Mouse (Mus musculus): ENCODE measurements around the gene Vmn1r234. TPM values are rescaled to one million over a fixed set of nuclear protein-coding genes. Genes with fewer than 3 reads are reported as not detected.
A peak's percentile ranks its signal among the peaks of the same experiment; 100 is the strongest.
"Not testable (repeated sequence)": the region's sequence is repeated elsewhere in the genome, so short reads cannot be mapped to it uniquely, and the experiment has no call there.

Vmn1r234 gene
- polyA plus RNA-seq (2014; fragmentation: Nextera tagmentation; extraction: Ambion mirVana) = not detected in 2 replicates

DNA sequence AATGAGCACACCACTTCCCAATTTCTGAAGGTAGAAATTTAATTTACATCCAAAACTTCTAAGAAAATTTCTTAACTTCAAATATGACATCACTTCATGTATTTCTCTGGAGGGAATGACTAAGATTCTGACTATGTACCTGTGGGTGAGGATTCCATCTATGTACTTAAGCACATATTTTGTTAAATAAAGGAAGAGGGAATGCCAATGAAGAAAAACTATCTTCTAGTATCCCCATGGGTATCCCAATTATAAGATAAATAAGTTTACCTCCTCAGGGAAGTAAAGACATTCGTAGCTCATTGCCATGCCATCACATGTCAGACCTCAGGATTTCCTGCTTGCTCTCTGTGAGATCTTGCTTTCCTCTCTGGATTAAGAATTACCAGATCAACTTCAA lies at the start of gene Vmn1r234:
Vmn1r234 (plus strand) TSS at position 301 of the 400 bp plus-strand sequence.
- H3K27me3 ChIP-seq (ENCODE audit: control insufficient read depth, insufficient read depth, low read length) = no peaks in the 10 kb centered on the region
- H3K4me1 ChIP-seq (replicated peaks; ENCODE audit: control insufficient read depth, insufficient read depth, low read length) = no peaks in the 10 kb centered on the region
- DNase-seq (ENCODE audit: low spot score) (no peak), ATAC-seq (ENCODE audit: low FRiP score) (no peak)
- WGBS = 78% methylated on average over 1 of the region's 1 CpGs
- H3K9me3 ChIP-seq (ENCODE audit: control insufficient read depth, low read length) = no peaks in the 10 kb centered on the region
- no peak within 1 kb of the TSS for H3K9ac ChIP-seq (ENCODE audit: low read depth, low read length)
- no peaks in the 10 kb centered on the region for H3K36me3 ChIP-seq (ENCODE audit: control insufficient read depth, insufficient read depth, low read length)
- no peak within 1 kb of the TSS for H3K4me2 ChIP-seq (replicated peaks; ENCODE audit: low read depth, low read length)
- H3K27ac ChIP-seq (ENCODE audit: low read depth, low read length) = no peak within 1 kb of the TSS
- no peak within 1 kb of the TSS for H3K4me3 ChIP-seq (ENCODE audit: low read depth, low read length)

DNA sequence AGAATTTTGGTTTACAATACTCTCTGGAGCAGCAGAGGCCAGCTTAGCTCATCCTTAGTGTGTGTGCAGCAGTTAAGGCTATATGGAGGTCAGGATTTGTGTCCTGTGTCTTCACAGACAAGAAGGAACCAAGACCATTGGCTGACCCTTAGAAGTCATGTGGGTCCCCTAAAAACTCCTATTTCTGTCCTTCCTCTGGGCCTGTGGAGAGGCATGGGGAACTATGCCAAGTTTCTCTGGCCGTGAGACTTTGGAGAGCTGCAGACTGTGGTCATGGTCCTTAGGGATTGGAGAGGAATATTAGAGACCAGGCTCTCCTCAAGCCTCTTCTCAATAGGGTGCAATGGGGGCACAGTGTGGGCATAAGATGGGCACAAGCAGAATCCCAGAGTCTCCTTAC lies 14.8 kb upstream of the Vmn1r234 start:
- H3K27me3 ChIP-seq (ENCODE audit: control insufficient read depth, insufficient read depth, low read length); H3K27ac ChIP-seq (ENCODE audit: low read depth, low read length); H3K36me3 ChIP-seq (ENCODE audit: control insufficient read depth, insufficient read depth, low read length); ATAC-seq (ENCODE audit: low FRiP score); H3K9ac ChIP-seq (ENCODE audit: low read depth, low read length); H3K4me3 ChIP-seq (ENCODE audit: low read depth, low read length); H3K4me2 ChIP-seq (replicated peaks; ENCODE audit: low read depth, low read length); H3K9me3 ChIP-seq (ENCODE audit: control insufficient read depth, low read length); DNase-seq (ENCODE audit: low spot score); H3K4me1 ChIP-seq (replicated peaks; ENCODE audit: control insufficient read depth, insufficient read depth, low read length): not testable (repeated sequence)
- 73% methylated on average over 1 of the region's 1 CpGs for WGBS

DNA sequence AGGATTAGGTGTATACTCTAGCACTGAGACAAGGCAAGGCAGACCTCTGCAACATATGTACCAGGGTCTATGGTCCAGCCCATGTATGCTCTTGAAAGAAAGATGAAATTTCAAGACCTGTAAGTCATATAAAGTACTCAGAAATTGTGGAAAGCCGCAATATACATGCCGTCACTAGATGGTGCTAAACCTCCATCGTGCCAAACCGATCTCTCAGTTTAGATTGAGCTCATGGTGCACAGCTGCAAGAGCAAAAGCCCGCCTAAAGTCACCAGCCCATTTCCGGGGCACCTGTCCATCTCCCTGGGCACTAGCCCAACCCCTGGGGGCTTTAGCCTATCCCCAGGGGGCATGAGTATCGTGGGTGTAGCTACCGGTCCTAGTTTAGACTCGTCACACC lies 5.8 kb downstream of the Vmn1r234 start:
- Histone ChIP-seq H3K9ac (ENCODE audit: low read depth, low read length) (no peak overlapping the region), H3K36me3 (ENCODE audit: control insufficient read depth, insufficient read depth, low read length) (no peaks in the 10 kb centered on the region), H3K27ac (ENCODE audit: low read depth, low read length) (no peak overlapping the region), H3K4me2 (replicated peaks; ENCODE audit: low read depth, low read length) (no peak overlapping the region), H3K27me3 (ENCODE audit: control insufficient read depth, insufficient read depth, low read length) (no peaks in the 10 kb centered on the region), H3K9me3 (ENCODE audit: control insufficient read depth, low read length) (no peaks in the 10 kb centered on the region), H3K4me1 (replicated peaks; ENCODE audit: control insufficient read depth, insufficient read depth, low read length) (no peaks in the 10 kb centered on the region), H3K4me3 (ENCODE audit: low read depth, low read length) (no peak overlapping the region)
- WGBS = 38% methylated on average over 9 of the region's 9 CpGs
- DNase-seq (ENCODE audit: low spot score) = peak; percentile 44
- no peak; the same call in 1 of the 2 replicates for ATAC-seq (ENCODE audit: low FRiP score)

DNA sequence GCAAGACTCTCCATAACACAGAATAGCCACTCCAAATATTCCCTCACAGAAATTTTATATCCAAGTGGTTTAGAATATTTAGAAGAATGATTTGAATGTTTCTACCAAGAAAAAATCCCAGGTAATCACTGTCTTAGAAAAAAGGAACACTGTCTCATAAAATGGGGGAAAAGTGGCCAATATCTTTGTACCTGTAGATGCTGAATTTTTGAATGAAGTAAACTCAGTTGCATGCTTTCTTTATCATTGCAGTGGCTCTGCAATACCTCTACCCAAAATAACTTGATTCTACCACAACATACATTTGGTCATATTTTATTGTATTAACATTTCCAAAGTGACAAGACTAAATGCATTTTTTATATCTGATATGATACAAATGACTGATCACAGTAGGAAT lies 30.2 kb downstream of the Vmn1r234 start, which contains the start of gene Vmn1r235:
Vmn1r235 (plus strand) TSS at position 301 of the 400 bp plus-strand sequence.
- H3K4me3 ChIP-seq (ENCODE audit: low read depth, low read length) = no peak within 1 kb of the TSS
- H3K4me1 ChIP-seq (replicated peaks; ENCODE audit: control insufficient read depth, insufficient read depth, low read length) = no peaks in the 10 kb centered on the region
- H3K27ac ChIP-seq (ENCODE audit: low read depth, low read length) = no peak within 1 kb of the TSS
- H3K9ac ChIP-seq (ENCODE audit: low read depth, low read length) = no peak within 1 kb of the TSS
- no peaks in the 10 kb centered on the region for H3K9me3 ChIP-seq (ENCODE audit: control insufficient read depth, low read length)
- DNase-seq (ENCODE audit: low spot score) = no peak
- H3K27me3 ChIP-seq (ENCODE audit: control insufficient read depth, insufficient read depth, low read length) = no peaks in the 10 kb centered on the region
- no peak for ATAC-seq (ENCODE audit: low FRiP score)
- H3K4me2 ChIP-seq (replicated peaks; ENCODE audit: low read depth, low read length) = no peak within 1 kb of the TSS
- H3K36me3 ChIP-seq (ENCODE audit: control insufficient read depth, insufficient read depth, low read length) = no peaks in the 10 kb centered on the region

DNA sequence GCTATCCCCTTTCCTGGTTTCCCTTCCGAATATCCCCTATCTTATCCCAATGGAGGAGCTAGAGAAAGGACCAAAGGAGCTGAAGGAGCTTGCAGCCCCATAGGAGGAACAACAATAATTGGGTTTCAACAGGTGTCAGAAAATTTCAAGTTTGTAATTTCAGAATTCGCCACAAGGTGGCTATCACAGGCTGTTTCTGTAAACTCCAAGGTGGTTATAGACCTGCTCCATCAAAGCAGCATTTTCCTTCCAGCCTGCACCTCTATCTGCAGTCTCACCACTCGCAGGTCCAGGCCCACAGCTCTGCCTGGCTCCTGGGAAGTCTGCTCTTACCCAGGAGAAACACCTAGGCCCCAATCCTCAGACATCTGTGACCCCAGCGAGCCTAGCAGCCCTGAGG lies 46.2 kb downstream of the Vmn1r234 start:
- Histone ChIP-seq H3K27ac (ENCODE audit: low read depth, low read length) (no peak overlapping the region), H3K4me1 (replicated peaks; ENCODE audit: control insufficient read depth, insufficient read depth, low read length) (no peaks in the 10 kb centered on the region), H3K9me3 (ENCODE audit: control insufficient read depth, low read length) (no peaks in the 10 kb centered on the region), H3K36me3 (ENCODE audit: control insufficient read depth, insufficient read depth, low read length) (no peaks in the 10 kb centered on the region), H3K9ac (ENCODE audit: low read depth, low read length) (no peak overlapping the region), H3K27me3 (ENCODE audit: control insufficient read depth, insufficient read depth, low read length) (no peaks in the 10 kb centered on the region), H3K4me3 (ENCODE audit: low read depth, low read length) (no peak overlapping the region), H3K4me2 (replicated peaks; ENCODE audit: low read depth, low read length) (no peak overlapping the region)
- WGBS = 19% methylated on average over 4 of the region's 4 CpGs
- ATAC-seq (ENCODE audit: low FRiP score) (no peak), DNase-seq (ENCODE audit: low spot score) (peak; percentile 58)

DNA sequence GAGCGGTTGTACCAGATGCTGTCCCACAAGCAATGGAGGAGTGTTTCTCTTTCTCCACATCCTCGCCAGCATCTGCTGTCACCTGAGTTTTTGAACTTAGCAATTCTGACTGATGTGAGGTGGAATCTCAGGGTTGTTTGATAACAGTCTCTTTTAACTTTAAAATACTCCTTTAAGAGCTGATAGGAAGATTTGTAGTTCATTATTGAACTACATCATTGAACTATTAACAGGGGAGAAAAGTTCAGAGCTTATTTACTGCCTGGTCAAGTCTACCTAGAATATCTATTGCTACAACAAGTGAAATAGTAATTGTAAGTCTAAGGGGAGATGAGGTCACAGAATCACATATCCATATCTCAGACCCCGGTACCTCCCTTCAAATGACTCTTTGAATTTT lies 56.8 kb downstream of the Vmn1r234 start, which contains the start of gene Vmn1r236:
Vmn1r236 (plus strand) TSS at position 301 of the 400 bp plus-strand sequence.
- Histone ChIP-seq H3K4me2 (replicated peaks; ENCODE audit: low read depth, low read length) (no peak within 1 kb of the TSS), H3K9me3 (ENCODE audit: control insufficient read depth, low read length) (no peaks in the 10 kb centered on the region), H3K27me3 (ENCODE audit: control insufficient read depth, insufficient read depth, low read length) (no peaks in the 10 kb centered on the region), H3K4me3 (ENCODE audit: low read depth, low read length) (no peak within 1 kb of the TSS), H3K9ac (ENCODE audit: low read depth, low read length) (no peak within 1 kb of the TSS), H3K4me1 (replicated peaks; ENCODE audit: control insufficient read depth, insufficient read depth, low read length) (no peaks in the 10 kb centered on the region), H3K36me3 (ENCODE audit: control insufficient read depth, insufficient read depth, low read length) (no peaks in the 10 kb centered on the region), H3K27ac (ENCODE audit: low read depth, low read length) (no peak within 1 kb of the TSS)
- ATAC-seq (ENCODE audit: low FRiP score) (no peak), DNase-seq (ENCODE audit: low spot score) (no peak)
- 81% methylated on average over 3 of the region's 3 CpGs for WGBS

DNA sequence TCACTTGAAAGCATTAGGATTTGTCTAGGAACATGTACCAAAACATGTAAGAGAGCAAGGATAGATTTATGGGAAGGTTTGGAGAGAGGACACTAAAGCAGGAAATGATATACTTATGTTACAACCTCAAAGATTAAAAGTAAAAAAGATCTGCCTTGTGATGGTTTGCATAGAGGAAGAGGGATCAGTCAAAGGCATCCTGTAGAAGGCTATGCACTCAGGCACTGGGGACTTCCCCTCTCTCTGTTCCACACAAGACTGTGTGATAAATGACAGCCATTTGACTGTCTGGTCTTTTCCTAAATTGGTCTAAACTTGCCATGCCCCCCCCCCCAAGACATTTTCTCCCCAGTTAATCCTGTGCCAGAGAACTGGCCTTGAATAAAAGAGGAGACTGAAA lies 58.5 kb downstream of the Vmn1r234 start:
- Histone ChIP-seq H3K27me3 (ENCODE audit: control insufficient read depth, insufficient read depth, low read length) (no peaks in the 10 kb centered on the region), H3K27ac (ENCODE audit: low read depth, low read length) (no peak overlapping the region), H3K36me3 (ENCODE audit: control insufficient read depth, insufficient read depth, low read length) (no peaks in the 10 kb centered on the region), H3K9ac (ENCODE audit: low read depth, low read length) (no peak overlapping the region), H3K4me2 (replicated peaks; ENCODE audit: low read depth, low read length) (no peak overlapping the region), H3K4me3 (ENCODE audit: low read depth, low read length) (no peak overlapping the region), H3K4me1 (replicated peaks; ENCODE audit: control insufficient read depth, insufficient read depth, low read length) (no peaks in the 10 kb centered on the region), H3K9me3 (ENCODE audit: control insufficient read depth, low read length) (no peaks in the 10 kb centered on the region)
- DNase-seq (ENCODE audit: low spot score) (no peak), ATAC-seq (ENCODE audit: low FRiP score) (no peak)

Other genes with a start within 250 kb of the Vmn1r234 start
- gene Vmn1r233, start 229.6 kb upstream of the Vmn1r234 start, polyA plus RNA-seq (2014; fragmentation: Nextera tagmentation; extraction: Ambion mirVana) = not detected in 2 replicates
- 17.6 and 19.1 TPM in 2 replicates for gene Zfp160, start 217.2 kb upstream of the Vmn1r234 start, polyA plus RNA-seq (2014; fragmentation: Nextera tagmentation; extraction: Ambion mirVana)
- not detected in 2 replicates for gene Vmn1r235, start 30.3 kb downstream of the Vmn1r234 start, polyA plus RNA-seq (2014; fragmentation: Nextera tagmentation; extraction: Ambion mirVana)
- not detected in 2 replicates for gene Vmn1r236, start 56.9 kb downstream of the Vmn1r234 start, polyA plus RNA-seq (2014; fragmentation: Nextera tagmentation; extraction: Ambion mirVana)
- gene Vmn1r237, start 85.8 kb downstream of the Vmn1r234 start, polyA plus RNA-seq (2014; fragmentation: Nextera tagmentation; extraction: Ambion mirVana) = not detected in 2 replicates
- gene Zfp677, start 157.7 kb downstream of the Vmn1r234 start, polyA plus RNA-seq (2014; fragmentation: Nextera tagmentation; extraction: Ambion mirVana) = 3.1 and 4.0 TPM in 2 replicates
- 2.9 and 3.8 TPM in 2 replicates for gene Zfp54, start 197.1 kb downstream of the Vmn1r234 start, polyA plus RNA-seq (2014; fragmentation: Nextera tagmentation; extraction: Ambion mirVana)
- 16.4 and 17.0 TPM in 2 replicates for gene Zfp51, start 224.3 kb downstream of the Vmn1r234 start, polyA plus RNA-seq (2014; fragmentation: Nextera tagmentation; extraction: Ambion mirVana)